Mouse (Mus musculus): ENCODE data around the gene Pnp2. TPM values are rescaled to one million over a fixed set of nuclear protein-coding genes. Genes with fewer than 3 reads are reported as not detected.

Gene Pnp2
- total and polyA plus RNA-seq, 2 experiments from 2014 or later = 1.1 to 1.4 TPM

DNA sequence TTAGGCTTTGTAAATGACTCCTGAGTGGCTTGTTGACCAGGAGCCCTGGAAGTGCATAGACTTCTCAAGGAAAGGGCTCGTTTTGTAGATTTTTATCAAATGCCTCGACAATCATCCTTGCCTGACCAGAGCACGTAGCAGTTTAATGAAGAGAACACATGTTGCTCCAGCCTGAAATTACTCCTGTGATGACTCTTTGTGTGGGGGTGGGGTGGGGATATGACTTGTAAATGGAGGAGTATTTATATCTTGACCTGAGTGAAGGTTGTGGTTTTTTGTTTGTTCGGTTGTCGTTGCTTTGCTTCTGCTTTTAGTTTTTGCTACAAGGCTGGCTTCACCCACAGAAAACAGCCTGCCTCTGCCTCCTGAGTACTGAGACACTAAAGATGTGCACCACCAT is 26.0 kb downstream of the Pnp2 start:
- no peaks in the 10 kb centered on the region for H3K36me3 ChIP-seq (ENCODE audit: insufficient read depth, low read length)
- no peak overlapping the region for H3K4me3 ChIP-seq (ENCODE audit: low read depth, low read length)
- H3K9ac ChIP-seq (replicated peaks; ENCODE audit: low read length, poor library complexity, severe bottlenecking) = no peak overlapping the region
- H3K9me3 ChIP-seq (ENCODE audit: low read length) = no peaks in the 10 kb centered on the region
- no peaks in the 10 kb centered on the region for H3K4me1 ChIP-seq (ENCODE audit: insufficient read depth, low read length)
- no peak for TF ChIP-seq CTCF (IDR thresholded peaks at IDR 0.05)
- H3K4me2 ChIP-seq (ENCODE audit: low read depth, low read length, poor library complexity, severe bottlenecking) = no peak overlapping the region
- no peak overlapping the region for H3K27ac ChIP-seq (ENCODE audit: low read depth, low read length)
- H3K27me3 ChIP-seq (ENCODE audit: insufficient read depth, low read length) = no peaks in the 10 kb centered on the region
- no peak for ATAC-seq (ENCODE audit: low FRiP score)
- WGBS = 87% methylated on average over 5 of the region's 5 CpGs
- no peak for DNase-seq (ENCODE audit: low spot score)

DNA sequence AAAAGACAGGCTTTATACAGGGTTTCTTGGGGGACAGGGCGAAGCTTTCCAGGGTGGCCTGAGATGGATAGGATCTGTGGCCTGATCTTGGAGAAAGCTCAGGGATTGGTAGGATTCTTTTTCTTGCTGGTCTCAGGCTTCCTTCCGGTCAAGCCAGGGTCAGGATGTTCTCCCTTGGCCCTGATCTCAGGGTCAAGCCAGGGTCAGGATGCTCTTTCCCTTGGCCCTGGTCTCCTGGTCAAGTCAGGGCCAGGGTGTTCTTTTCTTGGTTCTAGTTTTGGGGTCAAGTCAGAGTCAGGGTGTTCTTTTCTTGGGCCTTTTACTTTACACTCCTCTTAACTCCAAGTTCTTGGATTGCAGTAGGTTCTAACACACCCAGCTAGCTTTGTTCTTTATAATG is 31.9 kb downstream of the Pnp2 start:
- Histone ChIP-seq H3K9me3 (ENCODE audit: low read length) (no peaks in the 10 kb centered on the region), H3K4me2 (ENCODE audit: low read depth, low read length, poor library complexity, severe bottlenecking) (no peak overlapping the region), H3K27me3 (ENCODE audit: insufficient read depth, low read length) (no peaks in the 10 kb centered on the region), H3K4me1 (ENCODE audit: insufficient read depth, low read length) (no peaks in the 10 kb centered on the region), H3K4me3 (ENCODE audit: low read depth, low read length) (no peak overlapping the region), H3K27ac (ENCODE audit: low read depth, low read length) (no peak overlapping the region), H3K36me3 (ENCODE audit: insufficient read depth, low read length) (no peaks in the 10 kb centered on the region), H3K9ac (replicated peaks; ENCODE audit: low read length, poor library complexity, severe bottlenecking) (no peak overlapping the region)
- ATAC-seq (ENCODE audit: low FRiP score) = no peak
- no peak for DNase-seq (ENCODE audit: low spot score)
- TF ChIP-seq CTCF (IDR thresholded peaks at IDR 0.05) = no peak
- 82% methylated on average over 2 of the region's 2 CpGs for WGBS

DNA sequence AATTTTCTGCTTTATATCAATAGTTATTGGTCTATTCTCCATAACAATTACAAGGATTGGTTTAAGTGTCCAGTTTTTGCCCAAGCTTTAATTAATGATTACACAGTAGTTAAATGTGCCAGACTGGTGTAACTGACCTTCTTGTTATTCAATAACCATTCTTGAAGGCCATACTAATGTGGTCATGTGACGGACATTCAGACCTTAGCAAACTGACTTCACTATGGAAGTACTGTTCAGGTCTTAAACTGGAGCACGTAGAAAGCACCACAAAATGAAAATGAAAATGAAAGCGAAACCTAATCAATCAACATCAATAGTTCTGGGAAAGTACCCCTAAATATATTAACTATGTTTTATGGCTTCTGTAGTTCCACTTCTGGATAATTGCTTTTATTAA is 35.2 kb downstream of the Pnp2 start:
- H3K4me3 ChIP-seq (ENCODE audit: low read depth, low read length) = no peak overlapping the region
- H3K4me2 ChIP-seq (ENCODE audit: low read depth, low read length, poor library complexity, severe bottlenecking) = no peak overlapping the region
- ATAC-seq (ENCODE audit: low FRiP score) = no peak
- no peaks in the 10 kb centered on the region for H3K9me3 ChIP-seq (ENCODE audit: low read length)
- no peaks in the 10 kb centered on the region for H3K36me3 ChIP-seq (ENCODE audit: insufficient read depth, low read length)
- DNase-seq (ENCODE audit: low spot score) = no peak
- H3K27ac ChIP-seq (ENCODE audit: low read depth, low read length) = no peak overlapping the region
- H3K4me1 ChIP-seq (ENCODE audit: insufficient read depth, low read length) = no peaks in the 10 kb centered on the region
- no peak overlapping the region for H3K9ac ChIP-seq (replicated peaks; ENCODE audit: low read length, poor library complexity, severe bottlenecking)
- no peaks in the 10 kb centered on the region for H3K27me3 ChIP-seq (ENCODE audit: insufficient read depth, low read length)
- 85% methylated on average over 3 of the region's 3 CpGs for WGBS
- TF ChIP-seq CTCF (IDR thresholded peaks at IDR 0.05) = no peak

DNA sequence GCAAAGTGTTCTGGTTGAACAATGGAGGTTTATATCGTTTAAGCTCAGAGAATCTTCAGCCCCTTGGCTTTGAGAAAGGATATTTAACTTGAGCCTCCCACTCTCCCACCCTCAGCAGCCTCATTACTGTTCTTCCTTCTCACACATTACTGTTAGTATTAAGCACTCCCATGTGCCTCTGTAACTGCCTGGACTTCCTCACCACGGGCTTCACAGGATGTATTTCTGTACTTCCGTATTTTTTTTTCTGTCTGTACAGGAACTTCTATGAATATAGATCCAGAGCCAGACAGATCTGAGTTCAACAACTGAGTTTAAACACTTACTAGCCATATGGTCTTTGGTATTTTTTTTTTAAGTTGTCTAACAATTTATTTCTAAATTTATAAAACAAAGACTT is 41.3 kb downstream of the Pnp2 start:
- Histone ChIP-seq H3K27ac (ENCODE audit: low read depth, low read length) (no peak overlapping the region), H3K9me3 (ENCODE audit: low read length) (no peaks in the 10 kb centered on the region), H3K4me3 (ENCODE audit: low read depth, low read length) (no peak overlapping the region), H3K4me1 (ENCODE audit: insufficient read depth, low read length) (no peaks in the 10 kb centered on the region), H3K4me2 (ENCODE audit: low read depth, low read length, poor library complexity, severe bottlenecking) (no peak overlapping the region), H3K27me3 (ENCODE audit: insufficient read depth, low read length) (no peaks in the 10 kb centered on the region), H3K9ac (replicated peaks; ENCODE audit: low read length, poor library complexity, severe bottlenecking) (no peak overlapping the region), H3K36me3 (ENCODE audit: insufficient read depth, low read length) (no peaks in the 10 kb centered on the region)
- 87% methylated on average over 3 of the region's 3 CpGs for WGBS
- ATAC-seq (ENCODE audit: low FRiP score) = no peak
- TF ChIP-seq CTCF (IDR thresholded peaks at IDR 0.05) = no peak
- DNase-seq (ENCODE audit: low spot score) = no peak

DNA sequence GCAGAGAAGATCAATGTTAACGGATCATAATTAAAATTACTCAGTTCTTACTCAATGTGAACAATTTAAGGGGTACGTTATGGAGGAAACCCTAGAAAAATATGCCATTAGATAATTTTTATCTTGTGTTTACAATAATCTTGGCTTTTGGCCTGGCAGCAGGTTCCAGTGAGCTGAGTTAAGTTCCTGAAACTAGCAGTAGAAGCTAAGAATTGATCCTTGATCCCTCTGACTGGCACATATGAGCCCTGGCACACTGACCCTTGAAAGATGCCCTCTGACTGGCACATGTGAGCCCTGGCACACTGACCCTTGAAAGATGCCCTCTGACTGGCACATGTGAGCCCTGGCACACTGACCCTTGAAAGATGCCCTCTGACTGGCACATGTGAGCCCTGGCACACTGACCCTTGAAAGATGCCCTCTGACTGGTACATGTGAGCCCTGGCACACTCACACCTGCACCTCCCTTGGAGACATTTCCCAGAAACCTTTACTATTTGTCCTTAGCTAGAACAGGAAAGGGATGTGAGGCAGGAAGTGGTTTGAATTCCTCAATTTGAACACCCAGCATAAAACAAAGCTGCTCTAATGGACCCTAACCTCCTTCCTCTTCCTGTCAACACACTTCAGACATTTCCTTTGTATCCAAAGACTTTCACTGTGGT is 42.3 kb downstream of the Pnp2 start:
- Histone ChIP-seq H3K4me1 (ENCODE audit: insufficient read depth, low read length) (no peaks in the 10 kb centered on the region), H3K9ac (replicated peaks; ENCODE audit: low read length, poor library complexity, severe bottlenecking) (no peak overlapping the region), H3K4me3 (ENCODE audit: low read depth, low read length) (no peak overlapping the region), H3K27ac (ENCODE audit: low read depth, low read length) (no peak overlapping the region), H3K4me2 (ENCODE audit: low read depth, low read length, poor library complexity, severe bottlenecking) (no peak overlapping the region), H3K27me3 (ENCODE audit: insufficient read depth, low read length) (no peaks in the 10 kb centered on the region), H3K9me3 (ENCODE audit: low read length) (no peaks in the 10 kb centered on the region), H3K36me3 (ENCODE audit: insufficient read depth, low read length) (no peaks in the 10 kb centered on the region)
- WGBS = 84% methylated on average over 2 of the region's 2 CpGs
- ATAC-seq (ENCODE audit: low FRiP score) (no peak), DNase-seq (ENCODE audit: low spot score) (no peak)
- no peak for TF ChIP-seq CTCF (IDR thresholded peaks at IDR 0.05)

DNA sequence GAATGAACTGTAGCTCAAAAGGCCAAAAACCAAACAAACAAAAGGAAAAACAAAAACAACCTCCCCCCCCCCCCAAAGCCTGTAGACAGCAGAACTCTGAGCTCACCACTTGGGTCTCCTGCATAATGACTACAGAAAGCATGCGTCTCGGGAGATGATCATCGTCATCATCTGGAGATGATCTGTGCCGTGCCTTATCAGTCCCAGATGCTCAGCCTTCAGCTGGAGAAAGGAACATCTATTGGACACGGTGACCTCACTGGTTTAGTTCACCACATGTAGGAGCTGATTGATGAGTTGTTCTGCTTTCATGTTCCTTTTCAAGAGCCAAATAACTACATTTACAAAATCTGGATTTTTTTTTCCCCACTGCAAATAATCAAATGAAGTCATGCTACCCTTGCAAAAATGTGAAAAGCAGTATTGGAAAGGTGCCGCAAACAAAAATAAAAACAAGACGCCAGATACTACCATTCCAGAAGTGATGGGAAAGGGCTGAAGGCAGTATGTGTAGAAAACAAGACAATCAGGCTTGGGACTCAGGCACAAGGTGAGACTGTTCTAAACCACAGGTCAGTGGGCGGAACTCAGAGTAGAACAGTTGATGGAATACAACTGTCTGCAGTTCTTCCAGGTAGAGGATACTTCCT is 51.5 kb downstream of the Pnp2 start, which contains the start of gene Rnase10:
TSS of gene Rnase10 (plus strand) at position 600 of the 650 bp plus-strand sequence.
- no peak within 1 kb of the TSS for H3K9ac ChIP-seq (replicated peaks; ENCODE audit: low read length, poor library complexity, severe bottlenecking)
- H3K27me3 ChIP-seq (ENCODE audit: insufficient read depth, low read length) = no peaks in the 10 kb centered on the region
- no peaks in the 10 kb centered on the region for H3K4me1 ChIP-seq (ENCODE audit: insufficient read depth, low read length)
- no peaks in the 10 kb centered on the region for H3K9me3 ChIP-seq (ENCODE audit: low read length)
- H3K27ac ChIP-seq (ENCODE audit: low read depth, low read length) = no peak within 1 kb of the TSS
- no peaks in the 10 kb centered on the region for H3K36me3 ChIP-seq (ENCODE audit: insufficient read depth, low read length)
- no peak for ATAC-seq (ENCODE audit: low FRiP score)
- no peak within 1 kb of the TSS for H3K4me2 ChIP-seq (ENCODE audit: low read depth, low read length, poor library complexity, severe bottlenecking)
- WGBS = 92% methylated on average over 8 of the region's 8 CpGs
- TF ChIP-seq CTCF (IDR thresholded peaks at IDR 0.05) = no peak
- H3K4me3 ChIP-seq (ENCODE audit: low read depth, low read length) = no peak within 1 kb of the TSS
- no peak for DNase-seq (ENCODE audit: low spot score)
